Mouse (Mus musculus): ENCODE measurements around the gene Gm20425.
"Not testable (repeated sequence)": the region's sequence is repeated elsewhere in the genome, so short reads cannot be mapped to it uniquely, and the experiment has no call there.

Gene Gm20425

GRCm38 (mm10) chr9:103155158-103155557 is 74.9 kb downstream of the Gm20425 start:
- not testable (repeated sequence) for DNase-seq (ENCODE audit: extremely low read depth, low read depth)

DNA sequence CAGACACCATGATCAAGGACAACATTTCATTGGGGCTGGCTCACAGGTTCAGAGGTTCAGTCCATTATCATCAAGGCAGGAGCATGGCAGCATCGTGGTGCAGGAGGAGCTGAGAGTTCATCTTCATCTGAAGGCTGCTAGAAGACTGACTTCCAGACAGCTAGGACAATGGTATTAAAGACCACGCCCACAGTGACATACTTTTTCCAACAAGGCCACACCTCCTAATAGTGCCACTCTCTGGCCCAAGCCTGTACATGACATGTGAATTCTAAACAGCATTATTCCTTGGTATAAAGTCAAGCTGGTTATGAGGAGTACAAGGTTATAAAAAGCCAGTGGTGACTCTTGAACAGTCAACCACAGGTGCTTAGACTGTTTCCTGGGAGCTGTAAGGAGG is 75.5 kb downstream of the Gm20425 start:
- no peak for DNase-seq (ENCODE audit: extremely low read depth, low read depth)

GRCm38 (mm10) chr9:103153286-103153685 is 76.8 kb downstream of the Gm20425 start:
- no peak for DNase-seq (ENCODE audit: extremely low read depth, low read depth)

GRCm38 (mm10) chr9:103149074-103149799 is 80.9 kb downstream of the Gm20425 start:
- DNase-seq (ENCODE audit: extremely low read depth, low read depth) = no peak

- DNase-seq (ENCODE audit: extremely low read depth, low read depth) = no peak
Observed at GRCm38 (mm10) chr9:103147103-103147502, 83.0 kb downstream of the Gm20425 start.

GRCm38 (mm10) chr9:103146703-103147102 is 83.4 kb downstream of the Gm20425 start:
- no peak for DNase-seq (ENCODE audit: extremely low read depth, low read depth)

DNA sequence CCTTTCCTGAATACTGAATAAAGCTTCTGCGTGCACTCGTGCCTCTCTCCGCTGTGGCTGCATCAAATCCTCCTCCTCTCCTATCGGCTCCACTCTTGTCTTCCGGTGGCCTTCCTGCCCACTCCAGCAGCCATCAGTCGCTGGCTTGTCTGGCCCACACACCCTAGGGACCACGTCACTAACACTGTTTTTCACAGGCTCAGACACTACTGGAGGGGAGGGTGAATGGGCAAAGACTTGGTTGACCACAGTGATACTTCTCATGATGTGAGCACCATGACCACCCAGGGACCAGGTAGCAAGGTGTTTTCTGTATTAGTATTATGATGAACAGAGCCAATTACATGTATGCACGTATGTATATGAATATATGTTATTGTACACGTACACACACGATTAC is 83.8 kb downstream of the Gm20425 start:
- DNase-seq (ENCODE audit: extremely low read depth, low read depth) = no peak

GRCm38 (mm10) chr9:103145351-103145750 is 84.8 kb downstream of the Gm20425 start:
- DNase-seq (ENCODE audit: extremely low read depth, low read depth) = no peak

- no peak for DNase-seq (ENCODE audit: extremely low read depth, low read depth)
Observed at GRCm38 (mm10) chr9:103143881-103144280, 86.2 kb downstream of the Gm20425 start.

GRCm38 (mm10) chr9:103141266-103141665 is 88.8 kb downstream of the Gm20425 start:
- no peak for DNase-seq (ENCODE audit: extremely low read depth, low read depth)

- DNase-seq (ENCODE audit: extremely low read depth, low read depth) = no peak
Observed at GRCm38 (mm10) chr9:103140384-103140783, 89.7 kb downstream of the Gm20425 start.

Measured in MEL-GATA-1-ER (cell line).